Mouse (Mus musculus) testis, adult 2 months (tissue): ENCODE data around the gene Fgf10.

ENCODE experiments used
- CTCF ChIP-seq: fragments of 200-500 bp; IDR thresholded peaks from 2 replicates; pipeline ENCODE4 v1.5.1; 2012; ENCODE audit warnings: low read depth, mild to moderate bottlenecking, inconsistent platforms, low read length, moderate library complexity; ENCODE audit not compliant: control insufficient read depth, insufficient read depth, insufficient replicate concordance
- POLR2A ChIP-seq: fragments of 200-500 bp; IDR thresholded peaks from 2 replicates; pipeline ENCODE4 v1.6.1; 2012; ENCODE audit warnings: low read depth, mild to moderate bottlenecking, inconsistent platforms, low read length, moderate library complexity; ENCODE audit not compliant: control insufficient read depth

GRCm38 (mm10) chr13:118835078-118835477 lies 165.5 kb downstream of the Fgf10 start:
- TF ChIP-seq CTCF = no peak
- TF ChIP-seq POLR2A = no peak
